Mouse (Mus musculus): ENCODE data around the gene Obscn. TPM values are rescaled to one million over a fixed set of nuclear protein-coding genes. Genes with fewer than 3 reads are reported as not detected.

Obscn gene
- polyA plus RNA-seq, 1 experiment from 2014 or later, result 3.0 TPM

DNA sequence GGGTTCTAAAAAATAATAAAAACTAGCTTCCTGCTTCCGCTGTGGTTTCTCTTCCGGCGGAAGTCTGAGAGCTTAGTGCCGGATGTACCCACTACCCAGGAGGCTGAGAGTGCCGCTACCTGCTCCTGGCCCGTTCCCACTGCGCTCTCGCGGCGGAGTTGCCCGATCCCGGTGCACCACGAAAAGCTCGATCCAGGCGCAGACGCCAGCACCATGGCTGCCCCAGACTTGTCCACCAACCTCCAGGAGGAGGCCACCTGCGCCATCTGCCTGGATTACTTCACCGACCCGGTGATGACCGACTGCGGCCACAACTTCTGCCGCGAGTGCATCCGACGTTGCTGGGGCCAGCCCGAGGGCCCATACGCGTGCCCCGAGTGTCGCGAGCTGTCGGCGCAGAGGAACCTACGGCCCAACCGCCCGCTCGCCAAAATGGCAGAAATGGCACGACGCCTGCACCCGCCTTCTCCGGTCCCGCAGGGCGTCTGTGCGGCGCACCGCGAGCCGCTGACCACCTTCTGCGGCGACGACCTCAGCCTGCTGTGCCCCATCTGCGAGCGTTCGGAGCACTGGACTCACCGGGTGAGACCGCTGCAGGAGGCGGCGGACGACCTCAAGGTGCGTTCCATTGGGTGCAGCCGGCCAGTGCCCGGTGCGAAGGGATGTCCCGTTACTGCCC is 158.0 kb downstream of the Obscn start, which contains the start of gene Trim11:
Trim11 (plus strand) TSS at position 67 of the 679 bp plus-strand sequence.
- Histone ChIP-seq H3K9ac (ENCODE audit: low read length) (peak within 1 kb of the TSS; percentile 96), H3K27me3 (ENCODE audit: control insufficient read depth, insufficient read depth, low read depth, low read length) (no peaks in the 10 kb centered on the region), H3K27ac (ENCODE audit: low read length) (peak within 1 kb of the TSS; percentile 75), H3K4me3 (ENCODE audit: low read length) (peak within 1 kb of the TSS; percentile 98), H3K9me3 (ENCODE audit: control insufficient read depth, low read length) (no peaks in the 10 kb centered on the region), H3K36me3 (ENCODE audit: control insufficient read depth, insufficient read depth, low read length) (peaks cover 10% of the 10 kb centered on the region), H3K4me1 (replicated peaks; ENCODE audit: control insufficient read depth, insufficient read depth, low read length) (peaks cover 25% of the 10 kb centered on the region), H3K4me2 (ENCODE audit: low read depth, low read length) (peak within 1 kb of the TSS; percentile 98)
- WGBS, result under 1% methylated on average over 64 of the region's 64 CpGs
- ATAC-seq (ENCODE audit: low read depth), result peak; percentile 75

DNA sequence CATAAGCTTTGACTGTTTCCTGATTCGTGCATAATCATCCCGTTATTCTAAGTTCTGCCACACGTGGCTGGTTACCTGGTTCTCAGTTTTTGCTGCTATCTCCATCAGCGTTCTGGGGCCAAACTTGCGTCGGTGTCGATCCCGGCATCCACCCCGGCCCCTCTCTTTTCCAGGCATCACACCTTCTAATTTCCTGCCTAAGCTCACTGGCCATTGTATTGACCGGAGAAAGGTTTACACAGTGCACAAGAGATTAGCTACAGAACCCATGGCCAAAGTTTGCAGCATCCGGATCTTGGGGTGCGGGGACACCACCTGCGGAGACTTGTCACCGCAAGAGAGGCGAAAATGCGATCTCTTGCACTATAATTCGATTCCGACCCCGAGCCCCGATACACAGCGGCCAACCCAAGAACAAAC is 158.6 kb downstream of the Obscn start:
- H3K4me3 ChIP-seq (ENCODE audit: low read length), result peak overlapping the region; percentile 98
- H3K9ac ChIP-seq (ENCODE audit: low read length), result peak overlapping the region; percentile 96
- H3K4me1 ChIP-seq (replicated peaks; ENCODE audit: control insufficient read depth, insufficient read depth, low read length), result peaks cover 25% of the 10 kb centered on the region
- no peak for ATAC-seq (ENCODE audit: low read depth)
- peaks cover 9% of the 10 kb centered on the region for H3K36me3 ChIP-seq (ENCODE audit: control insufficient read depth, insufficient read depth, low read length)
- H3K9me3 ChIP-seq (ENCODE audit: control insufficient read depth, low read length), result no peaks in the 10 kb centered on the region
- H3K4me2 ChIP-seq (ENCODE audit: low read depth, low read length), result peak overlapping the region; percentile 98
- no peaks in the 10 kb centered on the region for H3K27me3 ChIP-seq (ENCODE audit: control insufficient read depth, insufficient read depth, low read depth, low read length)
- under 1% methylated on average over 21 of the region's 21 CpGs for WGBS
- peak overlapping the region; percentile 75 for H3K27ac ChIP-seq (ENCODE audit: low read length)

DNA sequence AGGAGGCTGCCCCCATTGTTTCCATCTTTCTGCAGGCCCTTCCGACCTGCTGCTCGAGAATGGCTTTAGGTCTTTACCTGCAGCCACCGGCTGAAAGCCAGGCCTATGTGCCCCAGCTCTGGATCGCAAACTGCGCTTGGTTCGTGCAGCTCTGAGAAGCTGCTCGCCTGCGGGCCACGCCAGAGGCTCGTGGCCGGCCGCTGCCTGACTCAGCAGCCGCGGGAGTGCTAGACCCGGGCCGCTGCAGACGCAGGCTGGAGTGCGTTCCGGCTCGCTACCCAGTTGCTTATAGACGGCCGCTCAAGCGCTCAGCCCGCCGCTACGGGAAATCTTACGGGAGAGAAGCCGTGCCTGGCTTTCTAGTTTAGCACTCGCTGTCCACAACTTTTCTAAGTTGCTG is 159.1 kb downstream of the Obscn start:
- H3K9ac ChIP-seq (ENCODE audit: low read length), result peak overlapping the region; percentile 96
- H3K36me3 ChIP-seq (ENCODE audit: control insufficient read depth, insufficient read depth, low read length), result peaks cover 4% of the 10 kb centered on the region
- peak overlapping the region; percentile 75 for H3K27ac ChIP-seq (ENCODE audit: low read length)
- peaks cover 25% of the 10 kb centered on the region for H3K4me1 ChIP-seq (replicated peaks; ENCODE audit: control insufficient read depth, insufficient read depth, low read length)
- H3K4me2 ChIP-seq (ENCODE audit: low read depth, low read length), result peak overlapping the region; percentile 98
- H3K27me3 ChIP-seq (ENCODE audit: control insufficient read depth, insufficient read depth, low read depth, low read length), result no peaks in the 10 kb centered on the region
- under 1% methylated on average over 29 of the region's 29 CpGs for WGBS
- no peak for ATAC-seq (ENCODE audit: low read depth)
- peak overlapping the region; percentile 98 for H3K4me3 ChIP-seq (ENCODE audit: low read length)
- H3K9me3 ChIP-seq (ENCODE audit: control insufficient read depth, low read length), result no peaks in the 10 kb centered on the region

DNA sequence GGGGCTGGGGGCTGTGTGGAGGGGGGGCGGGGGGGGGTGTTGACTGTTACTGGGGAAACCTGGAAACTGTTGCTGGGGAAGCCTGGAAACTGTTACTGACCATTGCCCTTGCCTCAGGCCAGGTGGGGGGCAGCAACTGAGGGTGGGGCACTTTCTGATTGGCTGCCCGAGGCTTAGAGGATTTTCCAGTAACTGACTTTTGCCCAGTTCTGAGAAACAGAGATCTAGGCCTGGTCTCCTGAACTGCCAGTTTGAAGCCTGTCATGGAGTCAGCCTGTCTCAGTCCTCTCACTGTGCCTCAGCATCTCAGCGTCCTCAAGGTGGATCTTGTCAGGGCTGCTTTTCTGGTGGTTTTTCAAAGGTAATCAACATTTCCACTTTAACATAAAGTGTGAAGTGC is 161.8 kb downstream of the Obscn start:
- H3K9me3 ChIP-seq (ENCODE audit: control insufficient read depth, low read length), result no peaks in the 10 kb centered on the region
- ATAC-seq (ENCODE audit: low read depth), result no peak
- WGBS, result 88% methylated on average over 3 of the region's 3 CpGs

DNA sequence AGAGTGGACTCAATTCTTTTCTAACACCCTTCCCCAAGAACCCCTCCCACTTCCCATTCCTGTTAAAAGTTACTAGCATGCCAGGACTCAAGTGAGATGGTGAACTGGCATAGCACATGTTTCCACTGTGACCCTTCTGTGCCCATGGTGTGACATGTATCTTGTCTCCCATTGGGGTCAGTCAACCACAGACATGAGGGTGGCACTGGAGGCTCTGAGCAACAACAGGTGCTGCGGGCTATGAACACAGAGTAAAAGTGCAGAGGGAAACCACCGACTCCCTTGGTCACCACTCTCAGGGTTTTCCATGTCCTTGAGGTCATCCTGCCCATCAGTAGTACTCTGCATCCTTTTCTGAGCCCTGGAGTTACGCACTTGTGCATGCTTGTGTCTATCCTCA is 164.4 kb downstream of the Obscn start:
- Histone ChIP-seq H3K4me1 (replicated peaks; ENCODE audit: control insufficient read depth, insufficient read depth, low read length) (peaks cover 9% of the 10 kb centered on the region), H3K27ac (ENCODE audit: low read length) (no peak overlapping the region), H3K27me3 (ENCODE audit: control insufficient read depth, insufficient read depth, low read depth, low read length) (no peaks in the 10 kb centered on the region), H3K4me2 (ENCODE audit: low read depth, low read length) (no peak overlapping the region), H3K9ac (ENCODE audit: low read length) (no peak overlapping the region), H3K9me3 (ENCODE audit: control insufficient read depth, low read length) (no peaks in the 10 kb centered on the region), H3K4me3 (ENCODE audit: low read length) (no peak overlapping the region), H3K36me3 (ENCODE audit: control insufficient read depth, insufficient read depth, low read length) (no peaks in the 10 kb centered on the region)
- ATAC-seq (ENCODE audit: low read depth), result no peak
- 93% methylated on average over 3 of the region's 3 CpGs for WGBS

More for the DNA sequence above, 161.8 kb downstream of the Obscn start:
- Histone ChIP-seq H3K36me3 (ENCODE audit: control insufficient read depth, insufficient read depth, low read length) (no peaks in the 10 kb centered on the region), H3K27ac (ENCODE audit: low read length) (no peak overlapping the region), H3K4me1 (replicated peaks; ENCODE audit: control insufficient read depth, insufficient read depth, low read length) (peaks cover 15% of the 10 kb centered on the region), H3K27me3 (ENCODE audit: control insufficient read depth, insufficient read depth, low read depth, low read length) (no peaks in the 10 kb centered on the region), H3K4me2 (ENCODE audit: low read depth, low read length) (no peak overlapping the region), H3K4me3 (ENCODE audit: low read length) (no peak overlapping the region), H3K9ac (ENCODE audit: low read length) (no peak overlapping the region)

DNA sequence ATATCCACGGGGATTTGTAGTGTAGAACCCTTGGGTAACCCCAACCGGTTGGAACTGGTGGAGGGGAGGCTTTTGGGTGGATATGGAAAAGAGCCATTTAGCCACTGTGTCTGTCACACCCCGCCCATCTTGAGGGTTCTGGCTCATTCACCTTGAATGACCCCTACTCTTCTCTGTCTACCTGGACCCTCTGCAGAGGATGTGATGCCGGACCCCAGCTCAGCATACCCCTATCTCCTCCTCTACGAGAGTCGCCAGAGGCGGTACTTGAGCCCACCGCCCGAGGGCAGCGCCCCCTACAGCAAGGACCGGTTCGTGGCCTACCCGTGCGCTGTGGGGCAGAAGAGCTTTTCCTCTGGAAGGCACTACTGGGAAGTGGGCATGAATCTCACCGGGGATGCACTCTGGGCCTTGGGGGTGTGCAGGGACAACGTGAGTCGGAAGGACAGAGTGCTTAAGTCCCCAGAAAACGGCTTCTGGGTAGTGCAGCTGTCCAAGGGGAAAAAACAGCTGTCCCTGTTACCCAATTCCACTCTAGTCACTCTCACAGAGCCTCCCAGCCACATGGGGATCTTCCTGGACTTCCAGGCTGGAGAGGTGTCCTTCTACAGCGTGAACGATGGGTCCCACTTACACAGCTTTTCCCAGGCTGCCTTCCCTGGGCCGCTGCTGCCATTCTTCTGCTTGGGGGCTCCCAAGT is 165.2 kb downstream of the Obscn start:
- H3K27ac ChIP-seq (ENCODE audit: low read length), result no peak overlapping the region
- no peak overlapping the region for H3K4me3 ChIP-seq (ENCODE audit: low read length)
- no peaks in the 10 kb centered on the region for H3K27me3 ChIP-seq (ENCODE audit: control insufficient read depth, insufficient read depth, low read depth, low read length)
- no peak for ATAC-seq (ENCODE audit: low read depth)
- WGBS, result 89% methylated on average over 21 of the region's 21 CpGs
- peaks cover 9% of the 10 kb centered on the region for H3K4me1 ChIP-seq (replicated peaks; ENCODE audit: control insufficient read depth, insufficient read depth, low read length)
- H3K36me3 ChIP-seq (ENCODE audit: control insufficient read depth, insufficient read depth, low read length), result no peaks in the 10 kb centered on the region
- no peak overlapping the region for H3K9ac ChIP-seq (ENCODE audit: low read length)
- H3K9me3 ChIP-seq (ENCODE audit: control insufficient read depth, low read length), result no peaks in the 10 kb centered on the region
- no peak overlapping the region for H3K4me2 ChIP-seq (ENCODE audit: low read depth, low read length)

DNA sequence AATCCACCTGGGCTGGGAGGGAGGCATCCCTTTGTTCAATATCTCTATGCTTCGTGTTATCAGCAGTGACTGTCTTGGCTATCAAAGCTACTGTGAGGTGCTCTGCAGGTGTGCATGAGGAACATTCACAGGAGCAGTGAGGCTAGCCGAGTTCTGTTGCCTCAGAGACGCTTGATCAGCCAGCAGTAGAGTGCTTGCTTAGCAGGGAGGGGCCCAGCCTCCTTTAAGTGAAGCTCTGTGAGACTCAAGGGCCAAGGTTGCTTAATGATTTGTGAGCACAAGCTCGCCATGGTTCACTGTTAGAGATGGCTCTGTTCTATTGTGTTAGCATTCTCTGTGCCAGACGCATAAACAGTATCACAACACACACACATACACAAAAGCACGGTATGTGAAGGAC is 166.5 kb downstream of the Obscn start:
- H3K4me3 ChIP-seq (ENCODE audit: low read length), result no peak overlapping the region
- H3K9me3 ChIP-seq (ENCODE audit: control insufficient read depth, low read length), result no peaks in the 10 kb centered on the region
- H3K36me3 ChIP-seq (ENCODE audit: control insufficient read depth, insufficient read depth, low read length), result no peaks in the 10 kb centered on the region
- 36% methylated on average over 6 of the region's 6 CpGs for WGBS
- peak overlapping the region; percentile 51 for H3K27ac ChIP-seq (ENCODE audit: low read length)
- ATAC-seq (ENCODE audit: low read depth), result peak; percentile 88
- no peak overlapping the region for H3K4me2 ChIP-seq (ENCODE audit: low read depth, low read length)
- H3K9ac ChIP-seq (ENCODE audit: low read length), result no peak overlapping the region
- H3K4me1 ChIP-seq (replicated peaks; ENCODE audit: control insufficient read depth, insufficient read depth, low read length), result peaks cover 9% of the 10 kb centered on the region
- no peaks in the 10 kb centered on the region for H3K27me3 ChIP-seq (ENCODE audit: control insufficient read depth, insufficient read depth, low read depth, low read length)

DNA sequence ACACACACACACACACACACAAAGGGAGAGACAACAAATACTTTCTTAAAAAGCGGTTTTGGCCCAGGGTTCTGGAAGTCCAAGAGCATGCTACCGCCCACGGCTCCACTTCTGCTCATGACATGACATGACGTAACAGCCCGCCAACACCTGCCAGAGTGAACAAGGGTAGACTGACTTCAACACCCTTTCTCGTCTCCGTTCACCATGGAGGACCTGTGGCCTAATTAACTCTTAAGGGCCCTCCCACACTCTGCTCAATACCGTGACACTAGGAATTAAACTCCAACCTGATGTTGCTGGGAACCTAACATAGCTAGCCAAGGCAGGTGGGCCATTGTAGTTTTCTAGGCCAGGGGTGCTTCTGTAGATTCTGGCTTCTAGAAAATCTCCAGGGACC is 167.2 kb downstream of the Obscn start:
- ATAC-seq (ENCODE audit: low read depth), result no peak
- H3K27me3 ChIP-seq (ENCODE audit: control insufficient read depth, insufficient read depth, low read depth, low read length), result 0 out of 2 replicates have a peak, but pooled peaks cover 4% of the 10 kb centered on the region
- no peak overlapping the region for H3K4me2 ChIP-seq (ENCODE audit: low read depth, low read length)
- no peaks in the 10 kb centered on the region for H3K9me3 ChIP-seq (ENCODE audit: control insufficient read depth, low read length)
- peak overlapping the region; percentile 51 for H3K27ac ChIP-seq (ENCODE audit: low read length)
- H3K36me3 ChIP-seq (ENCODE audit: control insufficient read depth, insufficient read depth, low read length), result no peaks in the 10 kb centered on the region
- 61% methylated on average over 8 of the region's 8 CpGs for WGBS
- no peak overlapping the region for H3K4me3 ChIP-seq (ENCODE audit: low read length)
- no peak overlapping the region for H3K9ac ChIP-seq (ENCODE audit: low read length)
- peaks cover 9% of the 10 kb centered on the region for H3K4me1 ChIP-seq (replicated peaks; ENCODE audit: control insufficient read depth, insufficient read depth, low read length)

DNA sequence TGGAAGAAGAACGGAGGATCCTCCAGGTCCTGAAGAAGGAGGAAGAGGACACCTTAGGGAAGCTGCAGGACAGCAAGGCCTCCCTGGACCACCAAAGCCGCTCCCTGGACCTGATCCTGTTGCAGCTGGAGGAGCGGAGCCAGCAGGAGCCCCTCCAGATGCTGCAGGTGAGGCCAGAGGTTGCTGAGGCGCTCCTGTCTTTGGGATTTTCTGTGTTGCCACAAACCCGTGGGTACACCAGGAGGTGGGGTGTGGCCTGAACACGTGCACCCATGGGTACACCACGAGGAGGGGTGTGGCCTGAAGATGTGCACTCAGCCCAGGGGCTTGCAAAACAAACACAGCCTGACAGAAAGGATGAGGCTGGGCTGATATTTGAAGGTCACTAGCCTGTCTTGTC is 167.7 kb downstream of the Obscn start:
- Histone ChIP-seq H3K4me2 (ENCODE audit: low read depth, low read length) (no peak overlapping the region), H3K4me1 (replicated peaks; ENCODE audit: control insufficient read depth, insufficient read depth, low read length) (peaks cover 9% of the 10 kb centered on the region), H3K9me3 (ENCODE audit: control insufficient read depth, low read length) (no peaks in the 10 kb centered on the region), H3K27me3 (ENCODE audit: control insufficient read depth, insufficient read depth, low read depth, low read length) (peaks cover 4% of the 10 kb centered on the region; the same call in 1 of the 2 replicates), H3K36me3 (ENCODE audit: control insufficient read depth, insufficient read depth, low read length) (no peaks in the 10 kb centered on the region), H3K9ac (ENCODE audit: low read length) (no peak overlapping the region), H3K27ac (ENCODE audit: low read length) (no peak overlapping the region), H3K4me3 (ENCODE audit: low read length) (no peak overlapping the region)
- 71% methylated on average over 7 of the region's 7 CpGs for WGBS
- no peak for ATAC-seq (ENCODE audit: low read depth)

Data from lung, embryonic 16.5 days (tissue).